ENCODE assay signal across 8 mouse cellular contexts in the genomic region with DNA sequence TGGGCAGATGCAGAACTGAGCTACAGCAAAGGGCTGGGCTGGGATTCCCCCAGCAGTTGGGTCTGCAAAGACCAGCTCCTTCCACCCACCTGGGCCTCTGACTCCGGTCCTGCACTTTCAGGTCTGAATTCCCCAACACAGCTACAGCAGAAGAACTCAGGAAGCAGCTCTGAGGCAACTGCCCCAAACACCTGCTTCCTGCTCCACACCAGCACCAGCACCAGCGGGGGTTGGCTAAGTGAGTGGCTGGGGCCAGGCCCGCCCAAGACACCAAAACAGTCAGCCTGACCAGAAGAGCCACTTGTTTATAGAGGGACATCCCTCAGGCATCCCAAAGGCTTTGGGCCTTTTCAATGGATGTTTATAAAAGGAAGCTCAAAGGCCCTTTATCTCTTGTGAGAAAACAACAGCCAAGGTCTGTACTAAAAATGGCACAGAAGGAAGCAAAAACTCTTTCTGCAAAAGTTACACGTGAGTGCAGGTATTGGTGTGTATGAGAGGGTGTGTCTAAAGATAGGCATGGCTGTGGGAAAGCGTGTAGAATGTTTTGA. TPM values are rescaled to one million over a fixed set of nuclear protein-coding genes. Genes with fewer than 3 reads are reported as not detected.
A peak's percentile ranks its signal among the peaks of the same experiment; 100 is the strongest.
DNase-seq lines count a peak whose midpoint lies in the region; ATAC-seq lines count a peak whose summit lies in the region.

No protein-coding gene starts in this region.

- no peak overlapping the region for H3K4me3 ChIP-seq in hindbrain, embryonic 16.5 days (ENCODE audit: low read length)

- H3K9me3 ChIP-seq in hindbrain, embryonic 16.5 days (ENCODE audit: control insufficient read depth, low read length), result no peaks in the 10 kb centered on the region

- no peaks in the 10 kb centered on the region for H3K27me3 ChIP-seq in hindbrain, embryonic 16.5 days (replicated peaks; ENCODE audit: control insufficient read depth, insufficient read depth, low read length)

- no peak overlapping the region for H3K4me2 ChIP-seq in hindbrain, embryonic 16.5 days (ENCODE audit: low read length)

- no peaks in the 10 kb centered on the region for H3K36me3 ChIP-seq in hindbrain, embryonic 16.5 days (ENCODE audit: control insufficient read depth, insufficient read depth, low read length)

- H3K4me1 ChIP-seq in hindbrain, embryonic 16.5 days (ENCODE audit: control insufficient read depth, insufficient read depth, low read depth, low read length), result peaks cover 3% of the 10 kb centered on the region

- H3K9ac ChIP-seq in hindbrain, embryonic 16.5 days (ENCODE audit: low read depth, low read length), result no peak overlapping the region

- WGBS in hindbrain, embryonic 16.5 days, result 72% methylated on average over 5 of the region's 5 CpGs

- H3K27ac ChIP-seq in hindbrain, embryonic 16.5 days (ENCODE audit: low read depth, low read length), result no peak overlapping the region

- peak; percentile 37 for DNase-seq in adrenal gland, postnatal 14 days
- no peak for DNase-seq in adrenal gland, adult 8-10 months
- DNase-seq in embryo, embryonic 10.5 days (ENCODE audit: low spot score), result no peak
- DNase-seq in retina, postnatal 1 day, result no peak
- DNase-seq in cerebellum, adult 11-12 months, result no peak

- peak; percentile 61 for ATAC-seq in CD4-positive, CD25-positive, alpha-beta regulatory T cell, adult 4 months
- ATAC-seq in hindbrain, embryonic 16.5 days, result 0 out of 2 replicates have a peak, but pooled peaks have one; percentile 37
- peak; percentile 37; the same call in 1 of the 2 replicates for ATAC-seq in monocyte, adult 5-6 weeks (replicated peaks; ENCODE audit: insufficient number of reproducible peaks, low FRiP score, low TSS enrichment, poor library complexity, severe bottlenecking)

RNA-seq across cellular contexts. Expression of gene Rassf2, which starts 9.0 kb away (rescaled TPM):
- 9.4 and 22.2 TPM in 2 replicates for total RNA-seq in adrenal gland, postnatal 14 days (2021)
- 10 to 100 TPM; 10.2 to 14.5 (median 12.2) TPM for total RNA-seq in adrenal gland, adult 8-10 months (2022)
- 100 to 1,000 TPM in 1 of 2 experiments, 10 to 100 TPM in 1; 67.6 to 113 TPM for polyA plus RNA-seq in CD4-positive, CD25-positive, alpha-beta regulatory T cell, adult 4 months (2017; shearing (Covaris generic))
- 25.2 and 34.2 TPM in 2 replicates for polyA plus RNA-seq in hindbrain, embryonic 16.5 days (2015; fragmentation: Nextera tagmentation; extraction: Ambion mirVana)
- 33.5 to 63.6 TPM (median 45.1 TPM) in 3 replicates for total RNA-seq in monocyte, adult 5-6 weeks (2017)
